Mouse (Mus musculus): ENCODE measurements around the gene 4930402H24Rik. TPM values are rescaled to one million over a fixed set of nuclear protein-coding genes. Genes with fewer than 3 reads are reported as not detected.

The 4930402H24Rik gene
- polyA plus RNA-seq, 2 experiments from 2014 or later = 9.5 to 11.6 TPM

GRCm38 (mm10) chr2:130657541-130657940 lies 248.7 kb downstream of the 4930402H24Rik start:
- ATAC-seq = no peak

- ATAC-seq = no peak
These were observed 249.7 kb downstream of the 4930402H24Rik start for GRCm38 (mm10) chr2:130656536-130656935.

Other genes with a start within 250 kb of the 4930402H24Rik start
- gene Ddrgk1, start 241.7 kb downstream of the 4930402H24Rik start, polyA plus RNA-seq (2017; shearing (Covaris generic)) = 100 to 1,000 TPM; 120 to 135 TPM
- gene Itpa, start 238.8 kb downstream of the 4930402H24Rik start, polyA plus RNA-seq (2017; shearing (Covaris generic)) = 10 to 100 TPM; 42.4 to 47.3 TPM
- under 1 TPM in 1 of 2 experiments, not detected in 1; 0.33 TPM for gene Slc4a11, start 208.9 kb downstream of the 4930402H24Rik start, polyA plus RNA-seq (2017; shearing (Covaris generic))
- 1 to 10 TPM; 4.6 to 6.2 TPM for gene Atrn, start 89 bp upstream of the 4930402H24Rik start, polyA plus RNA-seq (2017; shearing (Covaris generic))
- not detected for gene Gfra4, start 136.7 kb upstream of the 4930402H24Rik start, polyA plus RNA-seq (2017; shearing (Covaris generic))
- not detected for gene Adam33, start 157.4 kb upstream of the 4930402H24Rik start, polyA plus RNA-seq (2017; shearing (Covaris generic))
- not detected for gene Siglec1, start 180.4 kb upstream of the 4930402H24Rik start, polyA plus RNA-seq (2017; shearing (Covaris generic))
- under 1 TPM; 0.13 to 0.19 TPM for gene Hspa12b, start 220.9 kb upstream of the 4930402H24Rik start, polyA plus RNA-seq (2017; shearing (Covaris generic))
- not detected for gene Gm11037, start 227.1 kb upstream of the 4930402H24Rik start, polyA plus RNA-seq (2017; shearing (Covaris generic))

Data from activated CD4-positive, CD25-positive, alpha-beta regulatory T cell, adult 4 months (primary cell).